Mouse (Mus musculus) thymus, postnatal 10 days (tissue): ENCODE results near the gene Mettl17.

Experiments used
- DNase-seq, 2 experiments: peaks; one replicate each; pipeline ENCODE4 v3.0.0; 2021; ENCODE audit warnings: low spot score in 2 of 2

Mettl17 gene

DNA sequence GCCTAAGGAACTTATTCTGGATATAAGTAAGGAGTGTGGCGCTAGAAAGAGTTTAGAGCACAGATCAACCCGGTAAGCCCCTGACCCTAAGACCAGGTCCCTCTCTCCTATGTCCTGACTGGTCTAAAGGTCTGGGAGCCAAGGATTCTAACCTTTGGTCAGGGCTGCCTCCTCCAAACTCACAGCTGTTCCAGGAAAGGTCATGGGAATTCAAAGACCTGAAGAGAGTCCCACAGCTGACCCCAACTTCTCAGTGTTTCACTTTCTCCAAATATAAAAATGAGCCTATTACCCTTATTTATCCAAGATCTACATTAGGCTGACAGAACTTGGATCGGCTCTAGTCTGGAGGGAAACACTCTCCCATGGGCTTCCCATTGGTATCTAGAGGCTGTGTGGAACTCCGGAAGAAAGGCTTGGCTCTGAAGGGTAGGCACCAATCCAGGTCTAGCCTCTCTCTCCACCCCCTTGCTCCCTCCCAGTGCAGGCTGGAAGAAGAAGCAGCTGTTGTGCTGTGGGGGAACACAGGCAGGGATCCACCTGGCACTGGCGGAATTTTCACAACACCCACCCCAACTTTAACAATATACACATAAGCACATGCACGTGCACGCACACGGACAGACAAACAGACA is 44.8 kb downstream of the Mettl17 start:
- no peak for DNase-seq

DNA sequence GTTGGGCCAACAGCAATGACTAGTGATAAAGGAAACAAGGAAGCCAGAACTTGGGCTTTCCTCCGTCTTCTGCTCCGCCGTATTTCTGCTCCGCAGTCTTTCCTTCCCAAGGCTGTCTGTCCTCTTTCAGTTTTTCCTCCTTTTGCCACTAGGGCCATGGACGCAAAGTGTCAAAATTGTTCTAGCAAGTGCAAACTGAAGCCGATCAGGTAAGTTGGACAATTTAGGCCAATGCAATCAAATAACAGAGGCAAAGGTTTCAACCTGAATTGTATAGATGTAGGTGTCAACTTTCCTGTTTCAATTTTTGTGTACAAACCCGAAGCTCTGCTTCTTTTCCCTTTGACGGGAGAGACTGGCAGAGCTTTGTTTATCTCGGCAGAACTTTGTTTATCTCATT is 45.3 kb downstream of the Mettl17 start:
- no peak for DNase-seq

DNA sequence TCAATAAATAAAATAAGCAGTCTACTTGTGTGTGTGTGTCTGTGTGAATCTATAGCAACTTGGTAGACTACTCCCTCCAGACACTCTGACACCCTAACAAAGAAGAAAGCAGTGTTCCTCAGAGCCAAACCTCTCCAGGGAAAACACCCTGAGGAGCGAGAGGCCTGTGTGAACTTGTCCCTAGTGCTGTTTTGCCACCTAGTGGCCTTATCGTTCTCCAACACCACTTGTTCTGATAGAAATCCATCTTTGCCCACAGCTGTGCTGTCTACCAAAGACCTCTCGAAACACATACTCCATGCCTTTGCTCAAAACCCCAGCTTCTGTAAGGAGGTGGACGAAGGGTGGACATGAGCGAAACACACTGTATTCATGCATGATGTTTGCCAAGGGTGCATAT is 46.2 kb downstream of the Mettl17 start:
- DNase-seq, result peak in 1 of 2 experiments; percentile 53

DNA sequence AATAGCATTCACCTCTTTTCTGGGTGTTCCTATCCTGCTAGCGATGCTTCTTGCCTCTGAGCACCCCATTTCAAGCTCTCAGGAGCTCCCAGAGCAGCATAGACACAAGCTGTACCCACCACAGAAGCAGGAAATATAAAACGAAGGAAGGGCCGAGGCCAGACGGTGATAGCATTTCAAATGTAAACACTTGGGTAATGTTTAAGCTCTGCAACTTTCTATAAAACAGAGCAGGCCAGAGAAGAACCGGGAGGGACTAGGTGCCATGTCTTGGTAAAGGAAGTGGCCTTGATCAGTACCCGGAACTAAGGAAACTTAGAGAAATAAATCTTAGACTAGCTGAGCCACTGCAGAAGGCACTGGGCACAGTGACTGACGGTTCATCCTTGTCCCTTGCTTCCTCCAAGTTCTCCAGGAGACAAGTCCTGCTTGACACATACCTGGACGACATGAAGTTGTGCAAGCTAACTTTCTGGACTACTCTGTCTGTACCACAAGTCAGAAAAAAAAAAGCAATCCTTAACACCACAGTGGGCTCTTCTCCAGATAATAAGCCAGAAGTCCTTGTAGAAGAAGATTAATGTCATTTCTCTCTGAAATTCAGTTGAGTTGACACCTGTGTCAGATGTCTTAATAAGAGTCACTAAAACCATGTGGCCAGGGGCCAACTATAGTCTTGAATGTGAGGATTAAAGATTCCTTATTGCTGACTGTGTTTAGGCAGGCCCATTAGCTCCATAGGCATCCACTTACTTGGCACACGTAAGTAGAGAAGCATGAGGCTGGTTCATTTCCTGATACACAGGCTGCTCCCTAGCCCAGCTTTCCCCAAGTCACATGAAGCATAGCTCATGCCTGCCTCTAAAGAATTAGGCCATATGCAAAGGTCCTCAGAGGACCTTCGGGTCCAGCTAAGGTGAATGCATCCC is 47.7 kb downstream of the Mettl17 start:
- no peak for DNase-seq

DNA sequence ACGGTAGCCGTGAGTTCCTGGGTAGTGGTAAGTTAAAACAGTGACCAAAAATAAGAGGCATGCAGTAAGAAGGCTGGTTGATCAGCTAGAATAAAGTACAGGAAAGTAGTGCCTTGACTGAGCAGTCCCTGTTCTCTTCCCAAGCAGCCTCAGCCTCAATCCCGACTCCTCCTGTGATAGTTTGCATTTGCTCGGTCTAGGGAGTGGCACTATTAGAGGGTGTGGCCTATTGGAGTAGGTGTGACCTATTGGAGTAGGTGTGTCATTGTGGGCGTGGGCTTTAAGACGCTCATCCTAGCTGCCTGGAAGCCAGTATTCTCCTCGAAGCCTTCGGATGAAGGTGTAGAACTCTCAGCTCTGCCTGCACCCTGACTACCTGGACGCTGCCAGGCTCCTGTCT is 54.4 kb downstream of the Mettl17 start:
- no peak for DNase-seq

DNA sequence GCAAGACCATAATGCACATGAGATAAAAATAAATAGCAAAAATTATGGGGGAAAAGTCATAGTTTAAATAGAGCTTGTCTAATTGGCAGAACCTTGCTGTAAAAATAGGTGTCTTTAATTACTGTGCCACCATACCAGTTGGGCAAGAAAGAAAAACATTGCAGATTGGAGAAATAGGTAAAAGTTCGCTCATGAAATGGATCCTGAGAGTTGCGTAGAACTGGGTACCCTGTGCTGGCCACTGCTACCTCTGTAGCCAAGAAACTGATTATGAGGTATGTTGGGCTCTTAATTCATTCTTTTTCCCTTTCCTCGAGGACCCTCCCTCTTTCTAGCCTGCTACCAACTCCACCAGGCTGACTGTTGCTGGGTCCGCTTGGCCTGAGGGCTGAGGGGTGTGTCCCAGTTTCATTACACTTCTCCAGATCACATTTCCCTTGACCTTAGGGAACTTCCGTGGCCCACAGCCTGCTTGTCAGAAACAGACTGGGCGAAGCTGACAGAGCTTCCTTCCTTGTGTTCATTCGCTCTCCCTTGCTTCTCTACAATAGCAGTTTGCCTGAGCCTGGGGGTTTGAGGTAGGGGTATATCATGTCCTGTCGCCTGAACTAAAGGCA is 56.4 kb downstream of the Mettl17 start:
- no peak for DNase-seq

DNA sequence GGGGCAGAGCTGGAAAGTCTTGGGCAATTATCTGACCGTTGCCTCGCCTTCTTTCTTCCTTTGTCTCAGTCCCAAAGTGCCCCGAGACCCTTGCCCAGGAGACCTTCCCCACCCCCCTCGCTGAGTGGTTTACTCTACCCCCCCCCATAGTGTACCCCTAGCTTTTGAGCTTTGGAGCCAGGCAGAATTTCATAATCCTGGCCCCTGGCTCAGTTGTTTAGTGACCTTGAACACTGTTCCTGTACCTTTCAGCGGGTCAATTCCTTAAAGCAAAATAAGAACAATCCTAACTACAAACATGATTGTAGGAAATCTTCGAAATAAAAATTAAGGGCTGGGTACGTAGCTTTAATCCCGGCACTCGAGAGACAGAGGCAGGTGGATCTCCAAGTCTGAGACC is 56.9 kb downstream of the Mettl17 start:
- no peak for DNase-seq

DNA sequence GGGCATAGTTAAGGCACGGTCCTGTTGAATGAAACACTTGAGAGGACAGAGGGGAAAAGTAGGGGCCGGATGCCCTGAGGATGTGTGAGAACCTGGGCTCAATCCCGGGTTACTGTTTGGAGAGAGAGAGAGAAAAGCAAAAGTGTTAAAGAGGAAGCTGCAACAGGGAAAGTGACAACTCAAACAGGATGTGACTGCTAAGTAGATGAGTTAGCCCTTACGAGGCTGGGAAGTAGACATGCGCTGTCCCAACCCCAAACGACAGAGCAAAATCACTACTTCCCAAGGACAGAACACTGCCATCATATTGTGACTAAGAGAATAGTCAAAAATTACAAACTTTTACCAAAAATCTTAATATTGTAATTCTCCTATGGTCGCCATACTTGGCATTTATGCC is 57.6 kb downstream of the Mettl17 start:
- DNase-seq, result no peak
